Mouse (Mus musculus) myocyte (in vitro differentiated cells): ENCODE data around the gene Stk24.

Source experiments
- E2F4 ChIP-seq: IDR thresholded peaks from one replicate; pipeline ENCODE4 v1.6.1; 2011; ENCODE audit warnings: mild to moderate bottlenecking, control low read depth, moderate library complexity; ENCODE audit not compliant: insufficient read depth
- POLR2A ChIP-seq: IDR thresholded peaks from one replicate; pipeline ENCODE4 v1.6.1; 2011; ENCODE audit warnings: low read depth, mild to moderate bottlenecking, control low read depth, moderate library complexity; ENCODE audit not compliant: insufficient read length
- POLR2AphosphoS2 ChIP-seq: IDR thresholded peaks from one replicate; pipeline ENCODE4 v1.6.1; 2011; ENCODE audit warnings: low read depth, control low read depth; ENCODE audit not compliant: insufficient read length
- SRF ChIP-seq: IDR thresholded peaks from one replicate; pipeline ENCODE4 v1.6.1; 2011; ENCODE audit warnings: low read depth; ENCODE audit not compliant: control insufficient read depth, insufficient read length

GRCm38 (mm10) chr14:121373901-121374300 is 5.9 kb downstream of the Stk24 start:
- TF ChIP-seq POLR2A (no peak), E2F4 (no peak), POLR2AphosphoS2 (no peak), SRF (no peak)
